Mouse (Mus musculus): ENCODE results near the gene Metap2. TPM values are rescaled to one million over a fixed set of nuclear protein-coding genes. Genes with fewer than 3 reads are reported as not detected.

Gene Metap2
- total RNA-seq (2021): 239 and 243 TPM in 2 replicates
- long read RNA-seq, experiment 1, full-length matches to known transcripts: 281 of 322 reads
- long read RNA-seq, experiment 1, partial matches to known transcripts: 8 of 322 reads
- long read RNA-seq, experiment 1, other reads (novel, unspliced or antisense): 33 of 322 reads
- long read RNA-seq, experiment 2, full-length matches to known transcripts: 184 of 220 reads
- long read RNA-seq, experiment 2, partial matches to known transcripts: 12 of 220 reads
- long read RNA-seq, experiment 2, other reads (novel, unspliced or antisense): 24 of 220 reads

- no peak for DNase-seq
Measured at GRCm38 (mm10) chr10:93897043-93897646, at the start of gene Metap2. Gene Metap2, minus strand, starts transcription at chr10:93897093.

- no peak for DNase-seq
Measured at GRCm38 (mm10) chr10:93945843-93946499, 49.1 kb upstream of the Metap2 start.

DNA sequence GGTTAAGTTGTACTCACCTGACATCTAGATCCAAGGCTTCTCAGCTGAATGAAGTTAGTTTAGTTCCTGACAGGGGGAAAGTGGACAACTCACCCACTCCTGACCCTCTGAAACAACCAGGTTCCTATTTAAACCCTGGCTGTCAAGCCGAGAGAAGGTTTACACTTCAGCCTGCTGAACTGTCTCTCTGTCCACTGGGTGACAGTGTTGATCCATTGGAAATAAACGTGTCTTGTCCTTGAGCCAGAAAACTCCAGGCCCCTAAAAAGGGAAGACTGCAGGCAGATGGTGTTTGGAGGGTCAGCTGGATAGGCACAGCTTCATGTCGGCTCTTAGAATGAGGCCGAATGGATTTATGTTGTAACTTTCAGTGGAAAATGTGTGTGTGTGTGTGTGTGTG is 48.5 kb upstream of the Metap2 start:
- DNase-seq: peak; percentile 53

- peak; percentile 91 for DNase-seq
Measured at GRCm38 (mm10) chr10:93944241-93944640, 47.3 kb upstream of the Metap2 start.

GRCm38 (mm10) chr10:93940279-93940678 is 43.4 kb upstream of the Metap2 start:
- no peak for DNase-seq

- no peak for DNase-seq
Measured at GRCm38 (mm10) chr10:93939676-93940075, 42.8 kb upstream of the Metap2 start.

- no peak for DNase-seq
Measured at GRCm38 (mm10) chr10:93938844-93939271, 42.0 kb upstream of the Metap2 start.

DNA sequence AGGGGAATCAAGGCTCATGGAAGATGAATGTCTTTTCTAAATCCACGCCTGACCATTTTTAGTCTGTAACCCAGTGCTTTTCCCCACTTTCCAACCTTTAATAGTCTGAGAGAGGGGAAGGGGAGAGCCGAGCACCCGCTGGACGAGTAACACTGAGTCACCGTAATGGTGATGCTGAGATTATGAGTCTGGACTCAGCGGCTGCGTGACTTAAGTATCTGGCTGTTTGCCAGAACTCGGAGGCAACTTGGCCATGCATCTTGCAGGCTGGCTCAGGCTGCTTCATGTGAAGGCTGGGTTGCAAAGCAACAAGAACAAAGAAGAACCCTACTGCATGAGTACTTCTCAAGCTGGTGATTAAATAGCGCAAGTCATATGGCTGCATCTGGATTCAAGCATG is 37.1 kb upstream of the Metap2 start:
- peak; percentile 78 for DNase-seq

DNA sequence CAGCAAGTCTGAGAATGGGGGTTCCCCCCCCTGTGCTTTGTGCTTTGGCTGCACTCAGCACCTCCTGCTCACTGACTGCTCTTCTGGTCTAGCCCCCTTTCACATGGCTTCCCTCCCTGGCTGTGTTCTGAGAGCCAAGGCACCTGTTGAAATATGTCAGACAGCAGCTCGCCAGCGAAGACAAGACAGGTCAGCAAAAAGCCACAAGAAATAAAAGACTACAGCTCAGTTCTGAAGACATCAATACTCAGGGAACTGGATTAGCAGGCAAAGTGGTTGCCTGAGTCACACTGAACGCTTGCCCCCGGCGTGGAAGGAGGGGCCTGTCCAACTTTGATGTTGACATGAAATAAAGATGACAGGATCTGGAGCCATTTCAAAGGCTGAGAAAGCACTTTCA is 36.0 kb upstream of the Metap2 start:
- DNase-seq: peak; percentile 86

DNA sequence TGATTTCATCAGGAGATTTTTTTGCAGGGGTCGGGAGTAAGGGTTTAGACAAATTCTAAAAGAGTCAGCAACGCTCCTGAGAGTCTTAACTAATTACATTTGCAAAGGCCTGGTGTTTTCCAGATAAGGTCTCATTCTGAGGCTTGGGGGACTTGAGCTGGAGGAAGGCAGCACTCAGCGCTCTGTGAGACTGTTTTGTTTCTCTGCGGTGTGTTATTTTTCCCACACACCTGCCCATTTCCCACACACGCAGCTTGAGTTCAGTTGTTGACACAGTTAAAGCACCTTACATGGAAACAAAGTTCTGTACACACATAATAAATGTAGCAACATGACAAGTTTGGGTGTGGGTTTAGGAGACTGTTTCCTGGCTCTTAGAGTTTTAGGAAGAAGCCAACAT is 35.1 kb upstream of the Metap2 start:
- no peak for DNase-seq

DNA sequence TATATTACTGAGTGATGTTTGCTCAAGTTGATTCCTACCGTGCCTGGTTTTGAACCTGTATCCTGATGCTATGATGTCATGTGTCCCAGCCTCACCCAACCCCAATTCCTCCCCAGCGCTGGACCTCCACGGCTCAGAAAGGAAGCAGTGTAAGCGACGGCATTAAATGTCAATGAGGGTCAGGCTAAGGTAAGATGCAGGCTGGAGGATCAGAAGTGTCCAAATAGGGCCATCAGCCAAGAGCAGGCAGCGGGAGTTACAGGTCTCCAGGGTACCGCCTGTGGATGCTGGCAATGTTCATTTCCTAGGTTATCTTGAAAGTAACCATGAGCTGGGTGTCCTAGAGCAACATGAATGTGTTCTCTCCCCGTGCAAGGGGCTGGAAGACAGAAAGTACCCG is 34.5 kb upstream of the Metap2 start:
- DNase-seq: no peak

DNA sequence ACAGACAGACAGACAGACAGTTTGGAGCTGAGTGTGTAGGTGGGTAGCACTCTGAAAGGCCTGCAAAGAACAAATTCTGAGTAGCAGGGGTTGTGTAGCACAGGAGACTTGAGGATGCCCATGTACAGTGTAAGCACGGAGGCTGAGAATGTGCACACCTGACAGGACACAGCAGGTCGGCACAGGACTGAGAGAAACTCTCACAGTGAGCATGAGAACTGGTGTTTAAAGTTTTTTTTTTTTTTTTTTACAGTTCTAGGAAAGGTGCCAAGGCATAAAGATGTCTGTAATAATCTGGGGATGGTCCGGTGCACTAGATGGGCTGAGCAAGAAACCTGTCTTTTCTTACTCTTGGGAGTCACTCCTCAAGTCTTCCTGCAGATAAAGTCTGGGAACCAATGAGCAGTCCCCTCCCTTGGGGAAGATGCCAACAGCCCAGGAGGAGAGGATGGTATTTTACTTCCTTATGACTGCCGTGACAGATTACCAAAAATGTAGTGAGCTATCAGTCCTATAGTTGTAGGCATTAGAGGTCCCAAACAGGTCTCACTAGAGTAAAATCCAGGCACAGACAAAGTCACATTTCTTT is 33.4 kb upstream of the Metap2 start:
- no peak for DNase-seq

DNA sequence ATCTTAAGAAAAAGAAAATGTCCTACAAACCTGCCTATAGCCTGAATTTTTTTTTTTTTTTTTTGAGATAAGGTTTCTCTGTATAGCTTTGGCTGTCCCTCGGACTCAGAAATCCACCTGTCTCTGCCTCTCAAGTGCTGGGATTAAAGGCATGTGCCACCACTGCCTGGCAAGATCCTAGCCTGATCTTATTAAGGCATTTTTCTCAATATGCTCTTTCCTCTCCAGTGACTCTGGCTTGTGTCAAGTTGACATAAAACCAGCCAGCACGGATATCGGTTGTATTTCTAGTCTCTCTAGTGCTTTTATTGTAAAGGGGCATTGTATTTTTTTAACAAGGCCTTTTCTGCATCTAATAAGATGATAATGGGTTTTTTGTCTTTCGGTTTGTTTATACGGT is 27.8 kb upstream of the Metap2 start:
- DNase-seq: no peak

- no peak for DNase-seq
Measured at GRCm38 (mm10) chr10:93921160-93921559, 24.3 kb upstream of the Metap2 start.

DNA sequence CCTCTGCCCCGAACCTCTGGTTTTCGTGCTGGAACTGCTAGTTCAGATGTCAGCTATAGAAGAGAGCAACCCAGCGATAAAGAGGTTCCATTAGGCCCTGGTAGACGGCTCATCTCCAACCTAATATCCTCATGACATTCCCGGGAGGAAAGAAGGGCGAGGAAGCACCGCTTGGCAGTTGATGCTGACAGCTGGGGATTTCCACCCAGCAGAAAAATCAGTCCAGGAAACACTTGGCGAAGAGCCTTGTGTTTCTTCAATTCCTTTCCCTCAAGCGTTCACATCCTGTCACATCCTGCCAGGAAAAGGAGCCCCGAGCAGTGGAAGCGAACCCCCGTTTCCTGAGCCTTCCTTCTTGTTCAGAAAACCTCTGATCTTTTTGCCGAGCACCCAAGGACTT is 22.3 kb upstream of the Metap2 start:
- peak; percentile 37 for DNase-seq

- DNase-seq: peak; percentile 64
Measured at GRCm38 (mm10) chr10:93918701-93919100, 21.8 kb upstream of the Metap2 start.

DNA sequence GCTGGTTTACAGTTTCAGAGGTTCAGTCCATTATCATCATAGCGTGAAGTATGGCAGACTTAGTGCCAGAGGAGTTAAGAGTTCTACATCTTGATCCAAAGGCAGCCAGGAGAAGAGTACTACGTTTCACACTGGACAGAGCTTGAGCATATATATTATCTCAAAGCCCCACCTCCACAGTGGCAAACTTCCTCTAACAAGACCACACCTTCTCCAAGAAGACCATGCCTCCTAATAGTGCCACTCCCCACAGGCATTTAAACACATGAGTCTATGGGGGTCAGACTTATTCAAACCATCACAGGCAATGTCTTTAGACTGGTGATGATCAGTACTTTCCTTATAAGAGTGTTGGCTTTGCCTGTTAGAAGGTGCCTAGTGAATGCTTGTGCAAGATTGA is 21.2 kb upstream of the Metap2 start:
- DNase-seq: no peak

DNA sequence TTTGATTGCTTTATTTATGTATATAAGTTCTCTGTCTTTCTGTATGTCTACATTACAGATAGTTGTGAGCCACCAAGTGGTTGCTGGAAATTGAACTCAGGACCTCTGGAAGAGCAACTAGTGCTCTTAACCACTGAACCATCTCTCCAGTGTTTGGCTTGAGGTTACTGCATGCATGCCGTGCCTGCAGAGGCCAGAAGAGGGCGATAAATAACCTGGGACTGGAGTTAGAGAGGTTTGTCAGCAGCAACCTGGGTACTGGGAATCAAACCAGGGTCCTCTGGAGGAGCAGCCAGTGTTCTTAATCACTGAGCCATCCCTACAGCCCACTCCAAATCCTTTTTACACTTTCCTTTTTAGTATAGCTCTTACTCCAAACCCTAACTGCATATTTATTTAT is 19.9 kb upstream of the Metap2 start:
- DNase-seq: no peak

- no peak for DNase-seq
Measured at GRCm38 (mm10) chr10:93915531-93916275, 18.8 kb upstream of the Metap2 start.

GRCm38 (mm10) chr10:93913525-93913924 is 16.6 kb upstream of the Metap2 start:
- no peak for DNase-seq

DNA sequence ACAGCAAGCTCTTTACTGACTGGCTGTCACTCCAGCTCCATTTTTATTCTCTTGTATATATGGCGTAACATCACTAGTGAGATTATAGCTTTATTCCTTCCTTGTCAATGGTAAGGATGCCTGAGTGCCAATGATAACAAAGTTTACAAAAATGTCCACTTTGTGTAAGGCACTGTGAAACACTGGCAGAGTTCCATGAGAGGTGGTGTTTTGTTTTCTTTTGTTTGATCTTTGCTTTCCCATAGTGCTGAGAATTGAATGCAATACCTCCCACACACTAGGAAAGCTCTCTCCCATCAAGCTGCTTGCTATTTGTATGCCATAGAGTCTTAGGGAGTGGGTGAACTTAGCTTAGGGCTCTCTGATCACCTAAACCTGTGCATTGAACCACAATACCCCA is 16.0 kb upstream of the Metap2 start:
- no peak for DNase-seq

DNA sequence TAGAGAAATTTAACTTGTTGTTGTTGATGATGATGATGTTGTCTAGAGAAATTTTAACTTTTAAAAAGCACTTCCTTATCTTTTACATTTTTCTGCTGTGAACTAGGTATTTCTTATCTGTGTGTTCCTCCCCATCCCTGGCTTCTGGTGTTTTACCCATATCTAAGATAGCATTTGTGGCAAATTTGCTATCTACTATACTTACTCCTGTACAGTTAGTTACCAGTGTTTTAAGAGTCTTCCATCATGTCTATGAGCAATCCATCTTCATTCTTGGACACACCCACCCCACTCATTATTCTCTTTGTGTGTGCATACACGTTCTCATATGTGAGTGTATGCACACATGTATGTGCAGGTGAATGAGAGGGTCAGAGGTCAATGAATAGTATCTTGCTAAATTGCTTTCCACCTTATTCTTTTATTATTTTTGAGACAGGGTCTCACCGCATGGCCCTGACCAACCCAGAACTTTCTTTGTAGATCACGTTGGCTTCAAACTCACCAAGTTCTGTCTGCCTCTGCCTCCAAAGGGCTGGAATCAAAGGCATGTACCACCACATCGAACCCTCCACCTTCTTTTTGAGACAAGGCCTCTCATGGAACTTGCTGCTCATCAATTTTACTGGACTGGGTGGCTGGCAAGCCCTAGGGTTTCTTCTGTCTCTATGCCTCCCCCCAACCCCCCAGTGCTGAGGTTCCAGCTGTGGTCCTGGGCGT is 15.4 kb upstream of the Metap2 start:
- no peak for DNase-seq
